ENCODE assay signal across 8 mouse cellular contexts in genomic region chr12:112720890-112721423, GRCm38 (mm10). TPM values are rescaled to one million over a fixed set of nuclear protein-coding genes. Genes with fewer than 3 reads are reported as not detected.
DNase-seq lines count a peak whose midpoint lies in the region; ATAC-seq and TF ChIP-seq lines count a peak whose summit lies in the region.

No protein-coding gene starts in this region.

- no peaks in the 10 kb centered on the region for H3K27me3 ChIP-seq in cerebellum, adult 2 months (ENCODE audit: control insufficient read depth, insufficient read depth, low read length)
- H3K27me3 ChIP-seq in hindbrain, embryonic 12.5 days, result peaks cover 42% of the 10 kb centered on the region
- peaks cover 32% of the 10 kb centered on the region for H3K27me3 ChIP-seq in liver, embryonic 16.5 days (ENCODE audit: control insufficient read depth, insufficient read depth, low read depth, low read length)

- no peak overlapping the region; the same call in 1 of the 2 replicates for H3K9ac ChIP-seq in hindbrain, embryonic 12.5 days
- peak overlapping the region; percentile 10; the same call in 1 of the 2 replicates for H3K9ac ChIP-seq in liver, embryonic 16.5 days (ENCODE audit: low read depth, low read length)

- peak overlapping the region; percentile 99 for H3K4me2 ChIP-seq in hindbrain, embryonic 12.5 days (replicated peaks)
- peak overlapping the region; percentile 1; the same call in 1 of the 2 replicates for H3K4me2 ChIP-seq in liver, embryonic 16.5 days (ENCODE audit: low read depth, low read length)

- H3K27ac ChIP-seq in cerebellum, adult 2 months (ENCODE audit: insufficient read depth, low read length), result no peak overlapping the region
- H3K27ac ChIP-seq in hindbrain, embryonic 12.5 days, result no peak overlapping the region; the same call in 1 of the 2 replicates
- peak overlapping the region; percentile 57 for H3K27ac ChIP-seq in liver, embryonic 16.5 days (ENCODE audit: low read length)

- no peak for TF ChIP-seq CTCF in cerebellum, adult 2 months (IDR thresholded peaks at IDR 0.05; ENCODE audit: borderline replicate concordance, insufficient read depth, low read depth, low read length)

- ATAC-seq in hindbrain, embryonic 12.5 days (ENCODE audit: low FRiP score), result no peak
- no peak for ATAC-seq in liver, embryonic 16.5 days (ENCODE audit: low read depth)

- H3K4me3 ChIP-seq in cerebellum, adult 2 months (replicated peaks; ENCODE audit: insufficient read depth, low read depth, low read length), result peak overlapping the region; percentile 87
- H3K4me3 ChIP-seq in hindbrain, embryonic 12.5 days, result peak overlapping the region; percentile 91; the same call in 1 of the 2 replicates
- peak overlapping the region; percentile 63 for H3K4me3 ChIP-seq in liver, embryonic 16.5 days (ENCODE audit: low read depth, low read length)

- H3K36me3 ChIP-seq in hindbrain, embryonic 12.5 days, result 0 out of 2 replicates have a peak, but pooled peaks cover 4% of the 10 kb centered on the region
- no peaks in the 10 kb centered on the region for H3K36me3 ChIP-seq in liver, embryonic 16.5 days (ENCODE audit: control insufficient read depth, insufficient read depth)

- no peaks in the 10 kb centered on the region for H3K9me3 ChIP-seq in hindbrain, embryonic 12.5 days (replicated peaks)
- no peaks in the 10 kb centered on the region for H3K9me3 ChIP-seq in liver, embryonic 16.5 days (replicated peaks; ENCODE audit: control insufficient read depth, low read length)

- 69% methylated on average over 12 of the region's 12 CpGs for WGBS in cerebellum, adult 2 months
- WGBS in hindbrain, embryonic 12.5 days, result 36% methylated on average over 12 of the region's 12 CpGs
- WGBS in liver, embryonic 16.5 days (ENCODE audit: insufficient replicate concordance), result 50% methylated on average over 12 of the region's 12 CpGs

- DNase-seq in cerebellum, adult 2 months, result no peak
- no peak for DNase-seq in cerebellum, adult 11 months
- DNase-seq in ES-CJ7 (ENCODE audit: low read depth, low spot score), result peak; percentile 27
- no peak for DNase-seq in gastrocnemius, adult 18-20 months (ENCODE audit: low spot score)
- DNase-seq in embryo, embryonic 10.5 days (ENCODE audit: low spot score), result no peak
- no peak for DNase-seq in layer of hippocampus, postnatal 36 days

- TF ChIP-seq POLR2A in cerebellum, adult 2 months (IDR thresholded peaks at IDR 0.05; ENCODE audit: borderline replicate concordance, insufficient read depth, low read length), result no peak

- peaks cover 22% of the 10 kb centered on the region for H3K4me1 ChIP-seq in cerebellum, adult 2 months (ENCODE audit: control insufficient read depth, insufficient read depth, low read length)
- peaks cover 23% of the 10 kb centered on the region for H3K4me1 ChIP-seq in hindbrain, embryonic 12.5 days
- peaks cover 3% of the 10 kb centered on the region for H3K4me1 ChIP-seq in liver, embryonic 16.5 days (ENCODE audit: control insufficient read depth, low read depth, low read length)

RNA-seq across cellular contexts. Expression of gene Cep170b, which starts 0.7 kb away (rescaled TPM):
- 102 and 107 TPM in 2 replicates for polyA plus RNA-seq in cerebellum, adult 2 months (2012; rRNA removed)
- polyA plus RNA-seq in hindbrain, embryonic 12.5 days (2016; fragmentation: Nextera tagmentation; extraction: Ambion mirVana), result 28.3 and 28.5 TPM in 2 replicates
- 2.8 and 3.6 TPM in 2 replicates for polyA plus RNA-seq in liver, embryonic 16.5 days (2015; fragmentation: Nextera tagmentation; extraction: Ambion mirVana)
- total RNA-seq in gastrocnemius, adult 18-20 months (2021), result 10 to 100 TPM in 1 of 2 experiments, 1 to 10 TPM in 1; 9.0 to 12.8 TPM
- total RNA-seq in layer of hippocampus, postnatal 36 days (2021), result 100 to 1,000 TPM; 171 to 189 TPM

RNA-seq across cellular contexts. Expression of gene Pld4, which starts 39.5 kb away (rescaled TPM):
- 6.7 and 7.8 TPM in 2 replicates for polyA plus RNA-seq in cerebellum, adult 2 months (2012; rRNA removed)
- polyA plus RNA-seq in hindbrain, embryonic 12.5 days (2016; fragmentation: Nextera tagmentation; extraction: Ambion mirVana), result 5.0 and 5.4 TPM in 2 replicates
- polyA plus RNA-seq in liver, embryonic 16.5 days (2015; fragmentation: Nextera tagmentation; extraction: Ambion mirVana), result 19.4 and 20.3 TPM in 2 replicates
- total RNA-seq in gastrocnemius, adult 18-20 months (2021), result 1 to 10 TPM; 1.3 to 3.4 TPM
- 1 to 10 TPM; 8.7 to 9.4 TPM for total RNA-seq in layer of hippocampus, postnatal 36 days (2021)

RNA-seq across cellular contexts. Expression of gene Zbtb42, which starts 42.3 kb away (rescaled TPM):
- polyA plus RNA-seq in cerebellum, adult 2 months (2012; rRNA removed), result 1.5 and 1.8 TPM in 2 replicates
- 5.8 and 7.5 TPM in 2 replicates for polyA plus RNA-seq in hindbrain, embryonic 12.5 days (2016; fragmentation: Nextera tagmentation; extraction: Ambion mirVana)
- 0.88 and 1.5 TPM in 2 replicates for polyA plus RNA-seq in liver, embryonic 16.5 days (2015; fragmentation: Nextera tagmentation; extraction: Ambion mirVana)
- total RNA-seq in gastrocnemius, adult 18-20 months (2021), result under 1 TPM; 0.59 to 0.90 TPM
- under 1 TPM; 0.37 to 0.38 TPM for total RNA-seq in layer of hippocampus, postnatal 36 days (2021)

RNA-seq across cellular contexts. Expression of gene Akt1, which starts 46.3 kb away (rescaled TPM):
- polyA plus RNA-seq in cerebellum, adult 2 months (2012; rRNA removed), result 163 and 177 TPM in 2 replicates
- polyA plus RNA-seq in hindbrain, embryonic 12.5 days (2016; fragmentation: Nextera tagmentation; extraction: Ambion mirVana), result 154 and 156 TPM in 2 replicates
- polyA plus RNA-seq in liver, embryonic 16.5 days (2015; fragmentation: Nextera tagmentation; extraction: Ambion mirVana), result 8.6 and 8.9 TPM in 2 replicates
- total RNA-seq in gastrocnemius, adult 18-20 months (2021), result 10 to 100 TPM; 44.7 to 49.5 TPM
- 100 to 1,000 TPM; 145 to 156 TPM for total RNA-seq in layer of hippocampus, postnatal 36 days (2021)
